Mouse (Mus musculus) G1E (cell line): ENCODE measurements around the gene Lamc1. TPM values are rescaled to one million over a fixed set of nuclear protein-coding genes. Genes with fewer than 3 reads are reported as not detected.

Experiments used
- ATAC-seq: 2 replicates; pipeline ENCODE4 v1.8.0; 2016; ENCODE audit warnings: mild to moderate bottlenecking; ENCODE audit not compliant: insufficient number of reproducible peaks, poor library complexity, low FRiP score, severe bottlenecking; ENCODE audit errors: extremely low read depth
- DNase-seq: peaks from one replicate; pipeline ENCODE4 v3.0.0; 2012; ENCODE audit warnings: low spot score
- H3K27me3 ChIP-seq: 2 replicates; pipeline ENCODE4 v1.6.1; 2012; ENCODE audit warnings: mild to moderate bottlenecking, low read length, inconsistent platforms; ENCODE audit not compliant: insufficient read depth
- H3K36me3 ChIP-seq: replicated peaks from 2 replicates; pipeline ENCODE3; 2012; ENCODE audit warnings: mild to moderate bottlenecking, inconsistent platforms
- H3K4me1 ChIP-seq: 2 replicates; pipeline ENCODE4 v1.6.1; 2012; ENCODE audit warnings: low read depth, low read length, inconsistent platforms, mixed read lengths; ENCODE audit not compliant: insufficient read depth
- H3K4me3 ChIP-seq: 2 replicates; pipeline ENCODE4 v1.5.1; 2012; ENCODE audit warnings: low read depth, mild to moderate bottlenecking, inconsistent platforms, low read length, moderate library complexity, mixed read lengths
- H3K9me3 ChIP-seq: replicated peaks from 2 replicates; pipeline ENCODE4 v1.6.1; 2012; ENCODE audit warnings: inconsistent platforms
- CTCF ChIP-seq: IDR thresholded peaks from 2 replicates; pipeline ENCODE4 v1.5.1; 2012; ENCODE audit warnings: low read depth, low read length, inconsistent platforms, mixed read lengths
- GATA1 ChIP-seq: IDR thresholded peaks from 2 replicates; pipeline ENCODE4 v1.6.1; 2012; ENCODE audit warnings: borderline replicate concordance, low read length, inconsistent platforms, mixed read lengths
- GATA2 ChIP-seq: IDR thresholded peaks from 2 replicates; pipeline ENCODE4 v1.6.1; 2012; ENCODE audit warnings: low read depth, low read length, inconsistent platforms, borderline replicate concordance
- POLR2AphosphoS5 ChIP-seq: IDR thresholded peaks from 2 replicates; pipeline ENCODE4 v1.6.1; 2012; ENCODE audit warnings: low read depth, low read length, inconsistent platforms; ENCODE audit not compliant: insufficient replicate concordance
- TAL1 ChIP-seq: conservative IDR thresholded peaks from 2 replicates; pipeline ENCODE4 v1.6.1; 2012; ENCODE audit warnings: low read depth, low read length, inconsistent platforms, mixed read lengths
- polyA plus RNA-seq: library from polyadenylated mRNA; stranded (reverse); fragments of >175 nt; gene quantifications from 2 replicates; pipeline ENCODE4 v1.2.3, GENCODE M21; 2012
- total RNA-seq, 2 experiments: library from RNA; stranded (forward) in 1 of 2; stranded (reverse) in 1 of 2; fragments of 200-1000 nt in 1 of 2; fragments of >200 nt in 1 of 2; fragmentation: Nextera tagmentation in 1 of 2; gene quantifications; 2 replicates each; pipeline ENCODE4 v1.2.3; 2014 to 2017

The Lamc1 gene
- total and polyA plus RNA-seq, 3 experiments: 19.0 to 81.0 (median 26.1) TPM

- peaks cover 37% of the 10 kb centered on the region for H3K27me3 ChIP-seq
- H3K4me1 ChIP-seq: no peaks in the 10 kb centered on the region; the same call in 1 of the 2 replicates
- H3K4me3 ChIP-seq: no peak overlapping the region
- no peaks in the 10 kb centered on the region for H3K36me3 ChIP-seq
- H3K9me3 ChIP-seq: no peaks in the 10 kb centered on the region
- TF ChIP-seq GATA2 (no peak), CTCF (no peak), POLR2AphosphoS5 (no peak), GATA1 (no peak), TAL1 (no peak)
- no peak for DNase-seq
- ATAC-seq: no peak
These were observed 39.3 kb upstream of the Lamc1 start for GRCm38 (mm10) chr1:153371846-153372245.

GRCm38 (mm10) chr1:153369011-153369410, 36.4 kb upstream of the Lamc1 start:
- TF ChIP-seq GATA1 (no peak), POLR2AphosphoS5 (no peak), GATA2 (no peak), CTCF (no peak), TAL1 (no peak)
- Histone ChIP-seq H3K4me1 (no peaks in the 10 kb centered on the region; the same call in 1 of the 2 replicates), H3K4me3 (no peak overlapping the region), H3K36me3 (no peaks in the 10 kb centered on the region), H3K27me3 (peaks cover 27% of the 10 kb centered on the region), H3K9me3 (no peaks in the 10 kb centered on the region)
- DNase-seq: no peak
- no peak for ATAC-seq

- Histone ChIP-seq H3K36me3 (no peaks in the 10 kb centered on the region), H3K4me3 (no peak overlapping the region), H3K4me1 (no peaks in the 10 kb centered on the region; the same call in 1 of the 2 replicates), H3K9me3 (no peaks in the 10 kb centered on the region), H3K27me3 (peaks cover 22% of the 10 kb centered on the region)
- ATAC-seq (no peak), DNase-seq (no peak)
- no peak for TF ChIP-seq GATA2
- TF ChIP-seq GATA1: no peak
- no peak for TF ChIP-seq POLR2AphosphoS5
- no peak for TF ChIP-seq TAL1
- no peak for TF ChIP-seq CTCF
These were observed 34.5 kb upstream of the Lamc1 start for GRCm38 (mm10) chr1:153367048-153367447.

GRCm38 (mm10) chr1:153361926-153362325, 29.3 kb upstream of the Lamc1 start:
- H3K36me3 ChIP-seq: no peaks in the 10 kb centered on the region
- no peak for DNase-seq
- TF ChIP-seq TAL1 (no peak), GATA2 (no peak), POLR2AphosphoS5 (no peak), CTCF (no peak), GATA1 (no peak)
- no peaks in the 10 kb centered on the region for H3K9me3 ChIP-seq
- no peak overlapping the region for H3K4me3 ChIP-seq
- peaks cover 5% of the 10 kb centered on the region for H3K27me3 ChIP-seq
- ATAC-seq: no peak
- H3K4me1 ChIP-seq: peaks cover 2% of the 10 kb centered on the region; the same call in 1 of the 2 replicates

GRCm38 (mm10) chr1:153360556-153360955, 28.0 kb upstream of the Lamc1 start:
- DNase-seq (no peak), ATAC-seq (no peak)
- Histone ChIP-seq H3K4me3 (no peak overlapping the region), H3K9me3 (no peaks in the 10 kb centered on the region), H3K4me1 (0 out of 2 replicates have a peak, but pooled peaks cover 2% of the 10 kb centered on the region), H3K27me3 (peaks cover 12% of the 10 kb centered on the region), H3K36me3 (no peaks in the 10 kb centered on the region)
- TF ChIP-seq GATA1 (no peak), GATA2 (no peak), POLR2AphosphoS5 (no peak), CTCF (no peak), TAL1 (no peak)

GRCm38 (mm10) chr1:153357218-153357617, 24.6 kb upstream of the Lamc1 start:
- DNase-seq (no peak), ATAC-seq (no peak)
- H3K36me3 ChIP-seq: no peaks in the 10 kb centered on the region
- H3K9me3 ChIP-seq: no peaks in the 10 kb centered on the region
- H3K27me3 ChIP-seq: peaks cover 22% of the 10 kb centered on the region
- TF ChIP-seq CTCF (no peak), GATA1 (no peak), POLR2AphosphoS5 (no peak), TAL1 (no peak), GATA2 (no peak)
- 0 out of 2 replicates have a peak, but pooled peaks cover 2% of the 10 kb centered on the region for H3K4me1 ChIP-seq
- no peak overlapping the region for H3K4me3 ChIP-seq
